Mouse (Mus musculus): ENCODE results near the gene Cog2. TPM values are rescaled to one million over a fixed set of nuclear protein-coding genes. Genes with fewer than 3 reads are reported as not detected.

Cog2 gene
- total and polyA plus RNA-seq, 3 experiments = 32.6 to 37.5 TPM; not detected in 1

GRCm38 (mm10) chr8:124495676-124496075 lies 24.9 kb upstream of the Cog2 start:
- Histone ChIP-seq H3K9me3 (replicated peaks; ENCODE audit: insufficient read depth, low read length) (no peaks in the 10 kb centered on the region), H3K9ac (ENCODE audit: control insufficient read depth, low read depth, low read length, poor library complexity, severe bottlenecking) (no peak overlapping the region), H3K36me3 (ENCODE audit: control insufficient read depth in 1 of 2, insufficient read depth in 2 of 2, low read length in 2 of 2) (no peaks in the 10 kb centered on the region), H3K4me3 (ENCODE audit: control insufficient read depth in 1 of 2, insufficient read depth in 1 of 2, low read depth in 2 of 2, low read length in 2 of 2) (no peak overlapping the region), H3K27me3 (ENCODE audit: control insufficient read depth in 1 of 2, insufficient read depth in 2 of 2, low read length in 2 of 2) (no peaks in the 10 kb centered on the region; a peak in 1 of 4 replicates), H3K27ac (ENCODE audit: control insufficient read depth, low read depth, low read length) (no peak overlapping the region), H3K4me1 (ENCODE audit: control insufficient read depth in 1 of 2, insufficient read depth in 2 of 2, low read length in 2 of 2) (no peaks in the 10 kb centered on the region), H3K79me2 (ENCODE audit: control insufficient read depth, insufficient read depth, low read length, poor library complexity) (no peaks in the 10 kb centered on the region)
- DNase-seq (ENCODE audit: low read depth, low spot score) = no peak
- TF ChIP-seq CHD1 (IDR thresholded peaks at IDR 0.05; ENCODE audit: low read depth, low read length) (no peak), GABPA (IDR thresholded peaks at IDR 0.05; ENCODE audit: low read depth, low read length) (no peak), JUND (IDR thresholded peaks at IDR 0.05; ENCODE audit: low read depth, low read length) (no peak), NELFE (IDR thresholded peaks at IDR 0.05; ENCODE audit: low read depth, low read length) (no peak), MXI1 (IDR thresholded peaks at IDR 0.05; ENCODE audit: low read depth, low read length) (no peak), ZKSCAN1 (IDR thresholded peaks at IDR 0.05; ENCODE audit: low read depth, low read length) (no peak), E2F4 (IDR thresholded peaks at IDR 0.05; ENCODE audit: borderline replicate concordance, low read depth, low read length) (no peak), POLR2A (IDR thresholded peaks at IDR 0.05; ENCODE audit: control insufficient read depth in 1 of 2, insufficient read depth in 1 of 2, low read depth in 1 of 2, low read length in 2 of 2, poor library complexity in 1 of 2) (no peak), ZMIZ1 (IDR thresholded peaks at IDR 0.05; ENCODE audit: low read depth, low read length) (no peak), USF1 (IDR thresholded peaks at IDR 0.05; ENCODE audit: low read depth, low read length) (no peak), MYB (IDR thresholded peaks at IDR 0.05; ENCODE audit: low read depth, low read length) (no peak), ETS1 (IDR thresholded peaks at IDR 0.05; ENCODE audit: low read depth, low read length) (no peak), CHD2 (IDR thresholded peaks at IDR 0.05; ENCODE audit: low read length) (no peak), ELF1 (IDR thresholded peaks at IDR 0.05; ENCODE audit: low read depth, low read length) (no peak), RAD21 (IDR thresholded peaks at IDR 0.05; ENCODE audit: low read depth, low read length) (no peak), ZNF384 (IDR thresholded peaks at IDR 0.05; ENCODE audit: low read depth, low read length) (no peak), TBP (IDR thresholded peaks at IDR 0.05; ENCODE audit: low read depth, low read length) (no peak)

GRCm38 (mm10) chr8:124496266-124496665 lies 24.3 kb upstream of the Cog2 start:
- no peak overlapping the region for H3K4me3 ChIP-seq (ENCODE audit: control insufficient read depth in 1 of 2, insufficient read depth in 1 of 2, low read depth in 2 of 2, low read length in 2 of 2)
- H3K9ac ChIP-seq (ENCODE audit: control insufficient read depth, low read depth, low read length, poor library complexity, severe bottlenecking) = no peak overlapping the region
- TF ChIP-seq MAZ (IDR thresholded peaks at IDR 0.05; ENCODE audit: low read depth, low read length) (no peak), USF1 (IDR thresholded peaks at IDR 0.05; ENCODE audit: low read depth, low read length) (no peak), MYB (IDR thresholded peaks at IDR 0.05; ENCODE audit: low read depth, low read length) (no peak), MYC (IDR thresholded peaks at IDR 0.05; ENCODE audit: low read depth, low read length) (no peak), ETS1 (IDR thresholded peaks at IDR 0.05; ENCODE audit: low read depth, low read length) (no peak), ZMIZ1 (IDR thresholded peaks at IDR 0.05; ENCODE audit: low read depth, low read length) (no peak), MAFK (IDR thresholded peaks at IDR 0.05; ENCODE audit: borderline replicate concordance, low read depth, low read length) (no peak), UBTF (IDR thresholded peaks at IDR 0.05; ENCODE audit: borderline replicate concordance, insufficient read depth, low read depth, low read length) (no peak), POLR2AphosphoS2 (IDR thresholded peaks at IDR 0.05; ENCODE audit: low read length) (no peak), RAD21 (IDR thresholded peaks at IDR 0.05; ENCODE audit: low read depth, low read length) (no peak), TCF12 (IDR thresholded peaks at IDR 0.05; ENCODE audit: low read depth, low read length) (no peak), NRF1 (IDR thresholded peaks at IDR 0.05; ENCODE audit: insufficient read depth, low read depth, low read length, poor library complexity, severe bottlenecking) (no peak), ELF1 (IDR thresholded peaks at IDR 0.05; ENCODE audit: low read depth, low read length) (no peak), CHD1 (IDR thresholded peaks at IDR 0.05; ENCODE audit: low read depth, low read length) (no peak), POLR2AphosphoS5 (IDR thresholded peaks at IDR 0.05; ENCODE audit: borderline replicate concordance, low read depth, low read length) (no peak), ZKSCAN1 (IDR thresholded peaks at IDR 0.05; ENCODE audit: low read depth, low read length) (no peak), GATA1 (IDR thresholded peaks at IDR 0.05; ENCODE audit: low read depth, low read length) (no peak), BHLHE40 (IDR thresholded peaks at IDR 0.05; ENCODE audit: borderline replicate concordance, low read depth, low read length) (no peak), TAL1 (IDR thresholded peaks at IDR 0.05; ENCODE audit: low read length) (no peak), MEF2A (IDR thresholded peaks at IDR 0.05; ENCODE audit: extremely low read depth, insufficient replicate concordance, low read depth, low read length, poor library complexity, severe bottlenecking) (no peak)
- no peaks in the 10 kb centered on the region for H3K36me3 ChIP-seq (ENCODE audit: control insufficient read depth in 1 of 2, insufficient read depth in 2 of 2, low read length in 2 of 2)
- DNase-seq (ENCODE audit: low read depth, low spot score) = no peak
- no peaks in the 10 kb centered on the region for H3K4me1 ChIP-seq (ENCODE audit: control insufficient read depth in 1 of 2, insufficient read depth in 2 of 2, low read length in 2 of 2)
- no peaks in the 10 kb centered on the region for H3K79me2 ChIP-seq (ENCODE audit: control insufficient read depth, insufficient read depth, low read length, poor library complexity)
- no peak overlapping the region for H3K27ac ChIP-seq (ENCODE audit: control insufficient read depth, low read depth, low read length)
- H3K9me3 ChIP-seq (replicated peaks; ENCODE audit: insufficient read depth, low read length) = no peaks in the 10 kb centered on the region
- H3K27me3 ChIP-seq (ENCODE audit: control insufficient read depth in 1 of 2, insufficient read depth in 2 of 2, low read length in 2 of 2) = no peaks in the 10 kb centered on the region; a peak in 1 of 4 replicates
